Comparison of ENCODE assay signal across 8 mouse cellular contexts in genomic region chr17:65611721-65612120, GRCm38 (mm10). TPM values are rescaled to one million over a fixed set of nuclear protein-coding genes. Genes with fewer than 3 reads are reported as not detected.
A peak's percentile ranks its signal among the peaks of the same experiment; 100 is the strongest.
DNase-seq lines count a peak whose midpoint lies in the region; ATAC-seq and TF ChIP-seq lines count a peak whose summit lies in the region.

No protein-coding gene starts in this region.

- H3K4me2 ChIP-seq in heart, embryonic 13.5 days = peak overlapping the region; percentile 86
- peak overlapping the region; percentile 71 for H3K4me2 ChIP-seq in midbrain, embryonic 11.5 days

- peak overlapping the region; percentile 98 for H3K4me3 ChIP-seq in heart, embryonic 13.5 days
- no peak overlapping the region for H3K4me3 ChIP-seq in ES-Bruce4 (ENCODE audit: low read depth, low read length)
- H3K4me3 ChIP-seq in hindbrain, embryonic 10.5 days = peak overlapping the region; percentile 81
- H3K4me3 ChIP-seq in midbrain, embryonic 11.5 days (ENCODE audit: low read depth, low read length) = peak overlapping the region; percentile 98

- TF ChIP-seq POLR2A in ES-Bruce4 (IDR thresholded peaks at IDR 0.05; ENCODE audit: insufficient read depth, low read length) = no peak

- no peaks in the 10 kb centered on the region for H3K27me3 ChIP-seq in heart, embryonic 13.5 days (replicated peaks)
- H3K27me3 ChIP-seq in ES-Bruce4 (ENCODE audit: control insufficient read depth, insufficient read depth, low read length, poor library complexity, severe bottlenecking) = no peaks in the 10 kb centered on the region
- H3K27me3 ChIP-seq in hindbrain, embryonic 10.5 days (ENCODE audit: insufficient read depth, poor library complexity, severe bottlenecking) = no peaks in the 10 kb centered on the region
- H3K27me3 ChIP-seq in midbrain, embryonic 11.5 days (ENCODE audit: control insufficient read depth, insufficient read depth, low read length) = no peaks in the 10 kb centered on the region

- no peak for TF ChIP-seq EP300 in ES-Bruce4 (IDR thresholded peaks at IDR 0.05; ENCODE audit: insufficient read depth, low read depth, low read length)

- no peaks in the 10 kb centered on the region for H3K9me3 ChIP-seq in heart, embryonic 13.5 days
- no peaks in the 10 kb centered on the region for H3K9me3 ChIP-seq in ES-Bruce4 (replicated peaks; ENCODE audit: control insufficient read depth, insufficient read depth, low read length, poor library complexity, severe bottlenecking)
- H3K9me3 ChIP-seq in hindbrain, embryonic 10.5 days = no peaks in the 10 kb centered on the region
- no peaks in the 10 kb centered on the region for H3K9me3 ChIP-seq in midbrain, embryonic 11.5 days (ENCODE audit: control insufficient read depth, low read length)

- no peak for TF ChIP-seq CTCF in ES-Bruce4 (IDR thresholded peaks at IDR 0.05; ENCODE audit: low read depth, low read length)

- DNase-seq in heart, postnatal 14 days = no peak
- no peak for DNase-seq in hindbrain, embryonic 10.5 days (ENCODE audit: low spot score)
- no peak for DNase-seq in midbrain, embryonic 11.5 days (ENCODE audit: low spot score, missing footprints)
- no peak for DNase-seq in layer of hippocampus, adult 8-10 months (ENCODE audit: low spot score in 2 of 2)
- no peak for DNase-seq in urinary bladder, adult 2 months (ENCODE audit: low spot score)
- no peak for DNase-seq in thymus, postnatal 25 days

- H3K4me1 ChIP-seq in heart, embryonic 13.5 days = peaks cover 54% of the 10 kb centered on the region
- H3K4me1 ChIP-seq in ES-Bruce4 (ENCODE audit: control insufficient read depth, insufficient read depth, low read length) = no peaks in the 10 kb centered on the region
- H3K4me1 ChIP-seq in hindbrain, embryonic 10.5 days (replicated peaks) = peaks cover 58% of the 10 kb centered on the region
- peaks cover 23% of the 10 kb centered on the region for H3K4me1 ChIP-seq in midbrain, embryonic 11.5 days (ENCODE audit: control insufficient read depth, insufficient read depth, low read length)

- WGBS in heart, embryonic 13.5 days = 7% methylated on average over 4 of the region's 4 CpGs
- 24% methylated on average over 4 of the region's 4 CpGs for WGBS in hindbrain, embryonic 10.5 days
- WGBS in midbrain, embryonic 11.5 days = 14% methylated on average over 4 of the region's 4 CpGs

- ATAC-seq in heart, embryonic 13.5 days (ENCODE audit: extremely low read depth, insufficient number of reproducible peaks, low FRiP score, low TSS enrichment) = no peak
- no peak for ATAC-seq in midbrain, embryonic 11.5 days (ENCODE audit: low FRiP score)

- H3K9ac ChIP-seq in heart, embryonic 13.5 days = peak overlapping the region; percentile 100
- peak overlapping the region; percentile 99 for H3K9ac ChIP-seq in ES-Bruce4 (ENCODE audit: low read depth, poor library complexity, severe bottlenecking)
- H3K9ac ChIP-seq in midbrain, embryonic 11.5 days (ENCODE audit: low read length) = peak overlapping the region; percentile 27; the same call in 1 of the 2 replicates

- intact Hi-C loops in heart, postnatal 14 days (cut with DNase I) = loop anchor here (5.0 kb wide), 1 partner anchor 171 kb away; the partner anchor contains the start of gene Ppp4r1

- peak overlapping the region; percentile 100; the same call in 1 of the 2 replicates for H3K27ac ChIP-seq in heart, embryonic 13.5 days (replicated peaks)
- no peak overlapping the region for H3K27ac ChIP-seq in ES-Bruce4 (ENCODE audit: insufficient read depth, low read length)
- no peak overlapping the region for H3K27ac ChIP-seq in hindbrain, embryonic 10.5 days
- no peak overlapping the region for H3K27ac ChIP-seq in midbrain, embryonic 11.5 days (ENCODE audit: low read depth, low read length)

- H3K36me3 ChIP-seq in heart, embryonic 13.5 days = no peaks in the 10 kb centered on the region
- no peaks in the 10 kb centered on the region for H3K36me3 ChIP-seq in ES-Bruce4 (ENCODE audit: control insufficient read depth, insufficient read depth, low read length, poor library complexity, severe bottlenecking)
- H3K36me3 ChIP-seq in hindbrain, embryonic 10.5 days = peaks cover 8% of the 10 kb centered on the region
- no peaks in the 10 kb centered on the region for H3K36me3 ChIP-seq in midbrain, embryonic 11.5 days (ENCODE audit: control insufficient read depth, insufficient read depth, low read length)

RNA-seq across cellular contexts. Expression of gene Vapa, which starts 1.6 kb away (rescaled TPM):
- 132 and 153 TPM in 2 replicates for polyA plus RNA-seq in heart, embryonic 13.5 days (2015; fragmentation: Nextera tagmentation; extraction: Ambion mirVana)
- total RNA-seq in heart, postnatal 14 days (2021) = 10 to 100 TPM; 84.0 to 95.2 TPM
- polyA plus RNA-seq in ES-Bruce4 (2011; ENCODE audit: insufficient read depth, insufficient read length, low read depth, missing spikeins) = 301 and 311 TPM in 2 replicates
- 184 and 190 TPM in 2 replicates for polyA plus RNA-seq in hindbrain, embryonic 10.5 days (2016; fragmentation: Nextera tagmentation; extraction: Ambion mirVana)
- polyA plus RNA-seq in midbrain, embryonic 11.5 days (2014; fragmentation: Nextera tagmentation; extraction: Ambion mirVana) = 242 and 263 TPM in 2 replicates
- 100 to 1,000 TPM; 115 to 138 (median 124) TPM for total RNA-seq in layer of hippocampus, adult 8-10 months (2022)
- polyA plus RNA-seq in urinary bladder, adult 2 months (2012; rRNA removed) = 67.9 and 68.3 TPM in 2 replicates

RNA-seq across cellular contexts. Expression of gene Txndc2, which starts 30.2 kb away (rescaled TPM):
- 0.10 TPM in 1 of 2 replicates, not detected in the other for polyA plus RNA-seq in heart, embryonic 13.5 days (2015; fragmentation: Nextera tagmentation; extraction: Ambion mirVana)
- total RNA-seq in heart, postnatal 14 days (2021) = under 1 TPM in 1 of 2 experiments, not detected in 1; 0.19 TPM
- polyA plus RNA-seq in ES-Bruce4 (2011; ENCODE audit: insufficient read depth, insufficient read length, low read depth, missing spikeins) = not detected in 2 replicates
- 0.09 and 0.17 TPM in 2 replicates for polyA plus RNA-seq in hindbrain, embryonic 10.5 days (2016; fragmentation: Nextera tagmentation; extraction: Ambion mirVana)
- polyA plus RNA-seq in midbrain, embryonic 11.5 days (2014; fragmentation: Nextera tagmentation; extraction: Ambion mirVana) = 0.12 and 0.18 TPM in 2 replicates
- total RNA-seq in layer of hippocampus, adult 8-10 months (2022) = not detected
- 0.04 and 0.06 TPM in 2 replicates for polyA plus RNA-seq in urinary bladder, adult 2 months (2012; rRNA removed)

Comparison
In these comparisons a context has a peak if more than half of its experiments do, and no peak if none do; other contexts are left out.
1. H3K9ac ChIP-seq: peak in every context shown above with its lines; median percentile 100 in heart, embryonic 13.5 days; 99 in ES-Bruce4; 27 in midbrain, embryonic 11.5 days.